Mouse (Mus musculus) monocyte, adult 5-6 weeks (primary cell): ENCODE measurements at regions not wholly inside any gene's neighbourhood (a gene's known extent, or its start where the extent isn't known, plus 50 kb on each side); places are given as distances from the start of the nearest gene placed in this dataset.

Experiments used
- ATAC-seq: fragments of 153-309, 156-312 bp; replicated peaks from 2 replicates; pipeline ENCODE4 v1.8.0; 2017; ENCODE audit warnings: mild to moderate bottlenecking; ENCODE audit not compliant: low TSS enrichment, insufficient number of reproducible peaks, severe bottlenecking, poor library complexity, low FRiP score

DNA sequence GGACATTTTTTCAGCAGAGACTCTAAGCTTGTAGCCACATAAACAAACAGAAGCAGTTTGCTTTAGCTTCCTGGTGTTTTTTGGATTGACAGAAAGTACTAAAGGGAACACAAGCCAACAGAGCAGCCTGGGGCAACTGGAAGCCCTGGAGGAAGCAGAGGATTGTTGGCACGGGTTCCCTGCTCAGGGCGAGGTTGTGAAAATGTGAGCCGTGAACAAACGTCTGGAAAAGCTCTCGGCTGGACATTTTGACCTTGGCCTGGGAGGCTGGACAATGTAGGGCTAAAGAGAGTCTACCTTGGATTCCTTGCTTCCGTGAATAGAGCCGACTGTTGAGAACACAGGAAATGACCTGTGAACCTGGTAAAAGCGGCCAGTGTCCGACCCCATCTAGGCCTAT is 169.8 kb upstream of the Rasgrp1 start:
- no peak for ATAC-seq

DNA sequence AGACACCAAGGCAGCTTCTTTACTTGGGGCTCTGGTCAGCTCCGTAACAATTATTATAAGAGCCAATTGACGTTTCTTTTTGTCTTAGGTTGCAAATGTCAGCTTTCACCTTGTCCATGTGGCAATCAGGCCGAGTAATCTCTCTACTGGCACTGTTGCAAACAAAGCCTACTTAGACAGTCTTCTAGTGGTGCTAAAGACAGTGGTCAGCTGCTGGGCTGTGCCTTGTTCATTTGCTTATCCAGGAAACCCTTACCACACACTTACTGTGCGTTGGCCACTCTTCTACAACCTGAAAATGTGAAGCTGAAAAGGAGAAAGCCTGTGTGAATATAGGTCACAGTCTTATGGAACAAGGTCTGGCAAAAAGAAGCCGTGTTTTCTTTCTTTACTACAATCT is 181.6 kb upstream of the Rasgrp1 start:
- ATAC-seq: no peak

DNA sequence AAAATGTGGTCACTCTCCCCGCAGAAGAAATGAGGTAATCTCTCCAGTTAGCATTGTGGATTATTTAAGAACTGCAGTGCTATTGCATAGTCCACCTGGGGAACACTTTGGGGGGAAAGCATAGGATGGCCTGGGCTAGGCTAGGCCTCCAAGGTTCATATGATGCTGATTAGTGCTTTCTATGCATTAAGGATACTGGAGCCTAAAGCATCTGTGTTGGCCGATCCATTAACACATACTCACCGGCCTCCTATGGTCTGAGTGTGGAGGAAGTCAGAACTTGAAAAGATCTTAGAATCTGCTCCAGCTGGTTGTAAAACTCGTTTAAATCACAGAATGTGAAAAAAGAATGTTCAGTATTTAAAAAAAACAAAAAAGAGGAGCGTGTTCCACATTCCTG is 196.1 kb upstream of the Rasgrp1 start:
- no peak for ATAC-seq

DNA sequence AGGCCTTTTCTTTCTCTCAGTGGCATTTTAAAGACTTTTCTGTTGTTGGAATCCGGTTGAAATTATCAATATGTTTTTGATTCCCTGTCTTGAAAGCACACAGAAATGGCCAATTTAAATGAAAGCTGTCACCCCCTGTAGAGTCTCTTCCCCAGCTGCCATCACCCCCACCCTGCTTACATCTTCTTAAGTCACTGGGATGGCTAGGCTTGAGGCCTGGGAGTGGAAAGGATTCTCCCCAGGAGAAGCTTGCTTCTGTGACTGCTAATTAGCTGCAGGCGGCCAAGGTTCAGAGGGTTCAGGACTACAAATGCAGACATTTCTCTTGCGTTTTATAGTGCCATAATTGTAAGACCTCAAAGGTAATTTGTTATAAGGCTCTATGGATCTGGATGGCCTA is 196.5 kb upstream of the Rasgrp1 start:
- ATAC-seq: no peak

DNA sequence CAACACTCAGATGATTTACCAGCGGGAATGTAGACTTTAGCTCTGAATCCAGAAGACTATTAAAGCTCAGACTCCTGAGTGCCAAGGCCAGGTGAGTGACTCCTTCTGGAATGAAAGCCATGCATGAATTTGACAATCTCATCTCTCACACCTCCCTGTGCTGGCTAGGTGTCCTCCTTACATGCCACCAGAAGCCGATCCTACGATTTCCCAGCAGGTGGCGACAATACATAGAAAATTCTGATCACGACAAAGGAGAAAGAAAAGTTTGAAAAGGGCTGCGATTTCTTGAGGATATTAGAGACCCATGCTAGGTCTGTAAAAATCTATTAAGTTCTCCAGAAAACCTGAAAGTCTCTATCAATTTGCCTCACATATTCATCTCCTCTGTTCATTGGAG is 198.7 kb upstream of the Rasgrp1 start:
- ATAC-seq: no peak

DNA sequence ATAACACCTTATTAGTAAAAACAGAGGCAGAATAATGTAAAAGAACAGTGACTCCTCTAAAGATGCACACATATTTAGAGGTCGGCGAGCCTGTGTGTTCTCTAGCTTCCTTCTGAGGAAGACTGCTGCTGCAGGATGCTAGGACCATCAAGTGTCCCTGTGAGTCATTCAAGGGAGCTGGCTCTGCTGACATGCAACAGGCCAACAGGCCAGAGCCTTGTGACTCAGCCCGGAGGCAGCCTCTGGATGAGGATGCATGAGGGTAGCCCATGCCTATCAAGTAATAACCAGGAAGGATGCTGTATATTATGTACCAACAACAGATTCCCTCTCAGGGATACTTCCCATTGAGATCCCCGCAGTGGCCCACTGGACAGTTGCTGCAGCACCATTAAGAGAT is 199.5 kb upstream of the Rasgrp1 start:
- ATAC-seq: no peak

DNA sequence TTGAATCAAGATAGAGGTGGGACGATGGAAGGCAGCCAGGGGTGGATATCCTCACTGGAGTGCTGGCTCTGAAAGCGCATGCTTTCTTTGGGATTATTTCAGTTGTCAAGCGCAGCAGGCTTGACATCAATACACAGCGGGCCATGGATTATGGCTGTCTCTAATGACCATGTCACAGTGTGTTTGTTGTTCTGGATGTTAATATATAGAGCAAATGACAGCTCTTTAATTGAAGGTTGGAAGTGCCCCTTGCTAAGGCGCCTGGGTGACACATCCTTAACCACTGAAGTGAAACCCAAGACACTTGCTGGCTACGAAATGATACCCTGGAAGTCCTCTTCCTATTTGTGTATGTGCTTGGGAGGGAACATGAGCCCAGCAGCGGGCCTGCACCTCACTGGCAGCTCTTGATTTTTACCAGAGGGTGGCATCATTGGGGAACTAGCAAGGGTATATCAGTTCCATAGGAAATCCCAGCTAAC is 200.5 kb upstream of the Rasgrp1 start:
- ATAC-seq: no peak

DNA sequence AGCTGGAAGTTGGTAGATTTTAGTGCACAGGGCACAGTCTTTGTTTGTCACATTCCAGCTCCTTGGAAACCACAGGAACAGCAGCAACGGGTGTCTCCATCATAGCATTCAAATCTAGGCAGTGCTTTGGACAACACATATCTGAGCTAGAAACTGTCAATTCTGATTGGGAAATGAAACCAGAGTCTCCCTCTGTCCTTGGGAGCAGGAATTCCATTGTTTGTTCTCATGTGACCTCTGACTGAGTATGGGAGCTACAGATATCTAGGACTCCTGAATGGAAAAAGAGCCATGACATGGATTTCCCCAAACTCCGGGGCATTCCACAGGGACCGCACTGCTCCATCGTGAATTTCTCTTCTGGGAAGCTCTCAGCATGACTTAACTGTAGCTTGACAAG is 205.5 kb upstream of the Rasgrp1 start:
- no peak for ATAC-seq

DNA sequence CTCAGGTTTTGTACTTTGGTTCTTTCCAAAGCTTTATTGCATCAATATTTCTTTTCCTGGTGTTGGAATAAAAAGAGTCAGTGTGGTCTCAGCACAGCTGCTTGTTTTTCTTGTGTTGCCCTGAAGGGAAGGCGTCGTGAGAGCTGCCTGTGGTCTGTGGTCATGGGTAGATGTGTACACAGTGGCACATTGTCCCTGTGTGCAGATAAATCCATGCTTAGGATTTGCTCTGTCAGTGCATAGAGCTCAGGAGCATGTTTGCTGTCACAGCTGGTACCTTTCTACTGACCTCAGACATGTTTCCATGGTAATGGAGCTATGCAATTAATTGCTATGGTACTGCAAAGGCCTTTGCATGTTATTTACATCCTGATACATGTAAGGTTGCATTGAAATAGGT is 213.5 kb upstream of the Rasgrp1 start:
- ATAC-seq: no peak

DNA sequence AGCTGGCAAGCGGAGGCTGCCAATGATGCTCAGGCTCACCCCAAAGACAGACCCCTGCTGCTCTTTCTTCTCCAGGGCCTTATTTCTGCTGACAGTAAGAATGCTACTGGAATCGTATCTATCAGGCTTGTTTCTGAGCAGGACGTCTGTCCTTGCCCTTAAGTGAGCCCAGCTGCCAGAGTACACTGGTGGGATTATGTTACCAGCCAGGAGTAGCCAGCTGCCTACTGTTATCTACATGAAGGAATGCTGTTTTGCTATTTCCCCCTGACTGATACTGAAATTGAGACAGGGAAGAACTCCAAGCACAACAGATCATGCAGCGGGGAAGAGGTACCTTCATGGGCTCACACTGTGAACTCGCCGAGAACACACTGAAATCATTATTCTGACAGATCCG is 228.2 kb upstream of the Rasgrp1 start:
- ATAC-seq: no peak

DNA sequence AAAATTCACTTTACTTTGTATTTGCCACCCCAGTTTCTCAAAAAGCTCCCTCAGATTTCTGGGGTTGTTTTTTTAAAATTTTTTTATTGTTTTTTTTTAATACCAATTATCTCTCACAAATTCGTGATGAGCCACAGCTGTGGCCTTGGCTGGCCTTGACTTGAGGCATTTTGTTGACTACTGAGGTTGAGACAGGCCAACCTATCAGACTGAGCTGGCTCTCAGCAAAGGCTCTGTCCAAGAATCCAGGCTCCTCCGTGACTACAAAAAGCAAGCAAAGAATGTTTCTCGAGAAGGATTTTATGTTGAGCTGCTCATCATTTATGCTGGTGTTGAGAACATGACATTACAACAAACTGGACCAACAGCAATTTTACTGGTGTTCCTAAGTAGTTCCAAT is 244.6 kb upstream of the Rasgrp1 start:
- no peak for ATAC-seq

DNA sequence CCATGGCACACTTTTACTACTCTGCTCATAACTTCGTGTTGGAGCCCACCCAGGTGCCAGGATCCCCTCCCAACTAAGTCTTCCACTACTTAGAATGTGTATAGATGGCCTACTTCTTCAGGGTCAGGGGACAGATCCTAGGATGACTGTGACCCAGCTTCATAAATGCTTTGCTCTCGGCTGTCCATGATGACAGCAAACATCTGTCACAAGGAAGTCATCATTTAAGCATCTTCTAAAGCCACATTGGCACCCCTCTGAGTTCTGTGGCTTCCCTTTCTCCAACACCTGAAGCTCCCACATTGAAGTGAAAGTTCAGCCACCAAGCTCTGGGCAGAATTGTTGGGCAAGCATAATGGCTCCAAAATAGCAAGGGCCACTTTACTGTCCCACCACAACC is 252.2 kb upstream of the Rasgrp1 start:
- ATAC-seq: no peak

DNA sequence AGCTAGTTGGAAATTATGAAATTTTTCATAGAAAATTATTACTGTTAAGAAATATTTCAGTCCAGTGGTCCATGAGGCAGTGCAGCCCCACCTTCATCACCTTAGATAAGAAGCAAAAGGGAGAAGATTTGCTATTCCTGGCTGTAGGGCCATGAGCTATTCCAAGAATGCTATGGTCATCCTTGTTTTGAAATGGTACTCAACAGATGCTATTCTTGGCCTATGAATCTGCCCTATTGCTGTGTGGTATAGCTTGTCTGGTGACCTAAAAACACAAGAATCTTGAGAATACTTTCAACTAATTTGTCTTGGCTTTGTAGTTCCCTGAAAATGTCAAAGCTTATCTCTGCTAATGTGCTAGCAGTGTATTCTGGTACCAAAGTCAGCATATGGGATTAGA is 254.8 kb upstream of the Rasgrp1 start:
- no peak for ATAC-seq

DNA sequence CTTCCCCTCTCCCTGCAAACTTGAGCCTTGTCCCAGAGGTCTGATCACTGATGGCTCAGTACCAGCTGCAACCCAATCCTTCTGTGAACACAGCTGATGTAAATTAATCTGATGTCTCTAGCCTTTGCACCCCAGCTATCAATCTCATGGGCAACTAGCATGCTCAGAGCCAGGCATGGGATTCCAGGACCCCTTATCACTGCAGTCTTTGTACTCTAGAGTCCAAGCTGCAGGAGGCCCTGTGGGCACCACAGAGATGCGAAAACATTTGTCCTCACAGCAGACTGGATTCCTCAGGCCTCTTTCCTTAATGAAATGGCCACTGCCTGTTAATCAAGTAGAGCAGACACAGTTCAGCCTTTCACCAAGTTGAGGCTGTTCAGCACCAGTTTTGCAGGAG is 272.0 kb upstream of the Rasgrp1 start:
- ATAC-seq: no peak

DNA sequence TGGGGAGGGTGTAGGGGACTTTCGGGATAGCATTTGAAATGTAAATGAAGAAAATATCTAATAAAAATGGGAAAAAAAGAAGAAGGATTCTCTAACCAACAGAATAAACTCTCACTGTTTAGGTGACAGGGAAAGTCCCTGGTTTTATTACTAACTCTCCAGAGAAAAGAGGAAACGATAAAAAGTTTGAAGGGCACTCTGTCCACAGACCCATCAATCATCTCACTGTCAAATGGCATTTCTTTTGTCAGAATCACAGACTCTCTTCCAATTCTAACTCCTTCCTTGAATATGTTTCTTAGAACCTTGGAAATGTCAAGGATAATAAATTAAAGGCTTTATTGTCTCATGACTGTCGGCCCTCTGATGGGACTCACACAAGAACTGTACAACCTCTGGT is 275.3 kb upstream of the Rasgrp1 start:
- no peak for ATAC-seq

DNA sequence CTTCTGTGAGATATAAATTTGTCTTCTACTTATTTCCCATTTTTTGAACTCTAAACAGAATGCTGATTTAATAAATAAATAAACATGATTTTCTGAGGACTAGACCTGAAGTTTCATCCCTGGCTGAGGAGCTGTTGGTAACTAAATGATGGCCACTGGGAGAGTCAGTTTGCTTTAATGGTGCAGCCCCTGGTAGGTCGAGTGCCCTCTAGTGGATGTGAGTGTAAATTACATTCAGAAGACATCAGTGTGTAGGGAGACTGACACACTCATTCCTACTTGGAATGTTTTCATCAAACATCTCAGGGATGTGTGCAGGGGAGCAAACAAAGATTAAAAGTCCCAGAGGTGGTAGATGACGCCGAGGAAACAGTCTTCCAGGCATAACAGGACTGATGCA is 281.2 kb upstream of the Rasgrp1 start:
- ATAC-seq: no peak

DNA sequence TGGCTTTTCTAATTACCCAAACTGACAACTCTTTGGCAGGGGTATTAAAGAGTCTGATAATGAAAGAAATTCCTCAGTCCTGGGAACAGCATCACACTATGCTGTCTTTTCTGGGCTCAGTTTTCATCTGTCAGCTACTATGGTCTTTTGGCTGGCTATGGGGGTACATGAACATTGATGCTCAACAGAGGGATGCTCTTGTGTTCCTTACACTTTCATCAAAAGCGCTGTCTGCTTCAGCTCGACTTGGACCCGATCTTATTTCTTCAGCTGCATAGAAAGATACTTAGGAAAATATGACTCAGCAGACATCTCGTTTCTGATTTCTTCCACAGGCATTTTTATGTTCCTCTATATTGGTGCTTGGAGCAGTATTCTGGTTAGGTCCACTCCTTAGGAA is 292.1 kb upstream of the Rasgrp1 start:
- no peak for ATAC-seq

DNA sequence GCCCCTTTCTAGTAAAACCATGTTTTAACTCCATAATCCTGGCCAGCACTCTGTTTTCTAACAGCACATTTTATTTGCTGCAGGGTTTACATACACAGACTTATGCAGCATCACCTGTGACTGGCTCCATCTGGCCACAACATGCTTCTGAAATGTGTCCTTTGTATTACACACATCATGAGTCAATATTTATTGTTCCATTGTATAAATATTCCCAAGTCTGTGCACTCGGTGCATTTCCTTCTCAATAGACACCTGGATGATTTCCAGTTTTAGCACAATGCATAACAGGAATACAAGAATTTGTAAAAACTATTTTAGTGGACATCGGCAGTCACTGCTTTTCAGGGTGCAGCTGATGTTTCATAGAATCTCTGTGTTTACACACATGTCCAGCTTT is 294.6 kb upstream of the Rasgrp1 start:
- ATAC-seq: no peak

DNA sequence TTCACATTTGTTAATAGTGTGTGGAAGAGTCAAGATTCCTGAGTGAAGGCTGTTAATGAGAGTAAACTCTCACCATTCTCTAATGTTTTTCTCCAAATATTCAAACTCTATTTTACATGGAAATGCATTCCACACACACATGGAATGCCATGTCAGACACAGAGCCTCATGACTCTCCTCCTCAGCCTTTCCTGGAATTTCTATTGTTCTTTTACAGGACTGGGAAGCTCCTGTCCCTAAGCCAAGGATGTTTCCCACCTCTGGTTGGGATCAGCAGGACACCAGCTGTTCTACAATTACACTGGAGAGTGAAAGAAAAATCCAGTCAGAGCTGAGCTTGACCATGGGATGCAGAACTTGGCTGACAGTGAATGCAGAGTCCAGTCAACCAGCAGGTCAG is 309.3 kb upstream of the Rasgrp1 start:
- ATAC-seq: no peak

DNA sequence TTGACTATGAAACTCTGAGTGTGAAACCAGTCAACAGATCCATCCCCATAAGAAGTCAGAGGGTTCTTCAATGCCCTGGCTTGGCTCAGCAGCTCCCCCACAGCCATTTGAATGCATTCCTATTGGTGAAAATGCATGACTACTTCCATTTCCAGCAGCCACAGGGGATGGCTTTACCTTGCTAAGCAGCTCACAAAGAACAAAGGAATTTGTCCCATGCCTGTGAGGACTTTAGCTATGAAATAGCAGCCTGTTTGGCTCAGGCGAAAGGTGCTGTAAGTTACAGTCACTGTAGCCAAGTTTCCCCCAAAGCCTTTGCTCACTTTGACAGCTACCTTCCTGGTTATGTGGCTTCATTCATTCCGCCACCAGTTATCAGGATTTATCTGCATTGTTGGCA is 309.8 kb upstream of the Rasgrp1 start:
- no peak for ATAC-seq

DNA sequence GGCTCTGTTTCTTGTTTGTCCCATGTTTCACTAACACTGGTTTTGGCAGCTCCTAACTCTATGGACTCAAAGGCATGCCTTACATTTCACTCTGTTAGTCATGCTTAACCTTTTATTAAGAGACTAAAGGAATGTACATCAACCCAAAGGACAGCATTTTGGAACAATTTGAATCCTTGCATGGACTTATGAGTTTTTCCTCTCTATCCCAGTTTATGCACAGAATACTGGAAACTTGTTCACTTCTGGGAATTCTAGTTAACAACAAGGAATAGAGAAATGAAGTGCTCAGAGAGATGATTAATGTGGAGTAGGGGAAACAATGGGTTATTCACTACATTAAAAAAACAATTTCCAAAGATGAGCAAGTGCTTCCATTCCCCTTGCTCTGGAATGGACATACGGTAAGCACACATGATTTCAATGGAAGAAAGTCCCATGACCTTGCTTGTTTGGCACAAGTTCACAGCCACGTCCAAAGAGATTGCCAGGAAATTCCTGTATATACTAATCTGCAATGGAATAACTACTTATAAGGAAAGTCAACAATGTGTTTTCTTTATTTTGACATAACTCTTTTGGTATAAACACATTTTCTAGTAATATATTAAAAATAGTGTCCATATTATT is 313.9 kb upstream of the Rasgrp1 start:
- no peak for ATAC-seq
